Mouse (Mus musculus) liver, postnatal 0 days (tissue): ENCODE data around the gene Mfn1.

Experiments used
- CTCF ChIP-seq: sonication (generic); IDR thresholded peaks from 2 replicates; pipeline ENCODE4 v1.5.1; 2016; ENCODE audit warnings: antibody characterized with exemption, low read depth
- EP300 ChIP-seq: IDR thresholded peaks from 2 replicates; pipeline ENCODE4 v1.6.1; 2016; ENCODE audit warnings: antibody characterized with exemption, low read depth, mild to moderate bottlenecking

- TF ChIP-seq EP300 (no peak), CTCF (no peak)
These were observed 41.1 kb upstream of the Mfn1 start for GRCm38 (mm10) chr3:32488172-32488571.
